Mouse (Mus musculus): ENCODE data around the gene 2810021J22Rik. TPM values are rescaled to one million over a fixed set of nuclear protein-coding genes. Genes with fewer than 3 reads are reported as not detected.

The 2810021J22Rik gene
- polyA plus RNA-seq (2015; fragmentation: Nextera tagmentation; extraction: Ambion mirVana): 8.7 and 8.9 TPM in 2 replicates

DNA sequence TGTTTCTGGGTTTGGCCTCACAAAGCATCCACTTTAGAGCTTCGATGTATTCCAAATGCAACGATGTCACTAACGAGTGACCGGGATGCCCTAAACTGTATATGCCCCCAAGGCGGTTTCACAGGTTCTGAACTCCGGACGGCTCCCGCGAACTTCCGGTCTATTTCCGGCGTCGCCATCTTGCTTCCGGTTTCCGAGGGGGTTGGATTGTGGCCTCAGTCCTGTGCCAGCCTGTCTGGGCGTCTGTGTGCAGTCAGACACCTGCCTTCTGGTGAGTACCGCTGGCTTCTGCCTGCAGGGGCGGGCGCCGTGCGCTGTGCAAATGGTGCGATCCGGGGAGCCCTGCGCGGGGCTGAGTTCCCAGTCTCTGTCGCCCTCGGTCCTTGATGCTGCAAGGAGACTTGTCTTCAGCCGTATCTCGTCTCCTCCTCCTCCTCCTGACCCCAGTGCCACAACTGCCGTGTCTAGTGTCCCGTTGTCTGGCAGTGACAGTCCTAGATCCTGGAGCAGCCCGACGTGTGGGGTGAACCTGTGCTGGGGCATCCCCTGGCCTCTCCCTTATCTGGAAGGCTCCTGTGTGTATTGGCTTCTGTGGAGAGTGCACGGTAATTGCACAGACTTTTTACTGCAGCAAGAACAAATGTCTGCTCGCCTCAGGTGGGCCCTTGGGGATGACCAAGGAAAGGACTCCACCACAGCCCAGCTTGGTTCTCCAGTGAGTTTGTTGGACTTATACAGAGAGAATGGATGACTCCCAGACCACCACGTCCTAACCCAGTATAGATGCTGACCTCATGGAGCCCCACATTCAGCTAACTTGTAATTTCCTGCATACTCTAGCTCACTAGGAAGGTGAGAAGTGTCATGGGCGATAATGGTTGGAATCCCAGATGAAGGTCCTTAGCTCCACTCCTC lies at the start of gene 2810021J22Rik:
TSS of gene 2810021J22Rik (plus strand) at position 178 of the 915 bp plus-strand sequence.

DNA sequence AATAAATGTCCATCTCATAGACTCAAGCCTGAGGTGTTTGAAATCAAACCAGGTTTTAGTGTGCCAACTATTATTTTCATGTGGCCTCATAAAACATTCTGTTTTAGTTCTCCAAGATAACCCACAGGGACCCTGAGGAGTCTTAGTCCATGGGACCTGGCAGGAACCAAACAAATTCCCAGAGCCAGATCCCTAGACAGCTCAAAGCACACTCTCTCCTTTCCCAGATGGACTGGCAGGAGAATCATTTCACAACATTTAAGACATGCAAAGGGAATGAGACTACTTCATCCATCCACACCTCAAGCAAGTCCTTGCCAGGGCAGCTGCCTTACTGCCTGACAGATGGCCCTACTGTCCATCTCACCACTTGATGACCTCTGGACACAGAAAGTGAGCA lies 38.1 kb upstream of the 2810021J22Rik start, which contains the start of gene Olfr312:
TSS of gene Olfr312 (plus strand) at position 301 of the 400 bp plus-strand sequence.

DNA sequence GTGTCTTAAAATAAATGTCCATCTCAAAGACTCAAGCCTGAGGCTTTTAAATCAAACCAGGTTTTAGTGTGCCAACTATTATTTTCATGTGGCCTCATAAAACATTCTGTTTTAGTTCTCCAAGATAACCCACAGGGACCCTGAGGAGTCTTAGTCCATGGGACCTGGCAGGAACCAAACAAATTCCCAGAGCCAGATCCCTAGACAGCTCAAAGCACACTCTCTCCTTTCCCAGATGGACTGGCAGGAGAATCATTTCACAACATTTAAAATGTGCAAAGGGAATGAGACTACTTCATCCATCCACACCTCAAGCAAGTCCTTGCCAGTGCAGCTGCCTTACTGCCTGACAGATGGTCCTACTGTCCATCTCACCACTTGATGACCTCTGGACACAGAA lies 28.1 kb upstream of the 2810021J22Rik start, which contains the start of gene Olfr311:
TSS of gene Olfr311 (plus strand) at position 301 of the 400 bp plus-strand sequence.

DNA sequence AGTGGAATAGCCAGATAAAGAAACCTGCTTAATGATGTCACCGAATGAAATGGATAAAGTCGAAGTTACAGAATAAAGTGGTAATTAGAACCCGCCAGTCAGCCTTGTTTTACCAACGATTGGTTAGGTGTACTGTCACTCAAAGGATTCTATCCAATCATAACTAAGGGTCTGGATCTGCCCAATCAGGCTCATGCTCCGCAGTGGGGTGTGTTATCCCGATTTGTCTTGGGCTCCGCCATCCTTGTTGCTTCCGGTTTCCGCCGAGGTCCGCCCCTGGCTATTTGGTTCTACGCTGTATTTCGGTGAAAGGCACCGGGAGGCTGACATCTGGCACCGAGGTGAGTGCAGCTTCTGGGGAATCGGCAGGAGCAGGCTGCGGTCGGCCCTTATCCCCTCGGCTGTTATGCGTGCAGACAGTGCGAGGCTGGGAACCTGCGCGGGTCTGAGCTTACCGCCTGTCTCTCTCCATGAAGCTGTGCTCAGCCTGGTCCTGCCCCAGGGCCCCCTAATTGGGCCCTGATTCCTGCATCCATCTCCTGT lies 20.0 kb upstream of the 2810021J22Rik start, which contains the start of gene Gm12258:
TSS of gene Gm12258 (plus strand) at position 240 of the 543 bp plus-strand sequence.

DNA sequence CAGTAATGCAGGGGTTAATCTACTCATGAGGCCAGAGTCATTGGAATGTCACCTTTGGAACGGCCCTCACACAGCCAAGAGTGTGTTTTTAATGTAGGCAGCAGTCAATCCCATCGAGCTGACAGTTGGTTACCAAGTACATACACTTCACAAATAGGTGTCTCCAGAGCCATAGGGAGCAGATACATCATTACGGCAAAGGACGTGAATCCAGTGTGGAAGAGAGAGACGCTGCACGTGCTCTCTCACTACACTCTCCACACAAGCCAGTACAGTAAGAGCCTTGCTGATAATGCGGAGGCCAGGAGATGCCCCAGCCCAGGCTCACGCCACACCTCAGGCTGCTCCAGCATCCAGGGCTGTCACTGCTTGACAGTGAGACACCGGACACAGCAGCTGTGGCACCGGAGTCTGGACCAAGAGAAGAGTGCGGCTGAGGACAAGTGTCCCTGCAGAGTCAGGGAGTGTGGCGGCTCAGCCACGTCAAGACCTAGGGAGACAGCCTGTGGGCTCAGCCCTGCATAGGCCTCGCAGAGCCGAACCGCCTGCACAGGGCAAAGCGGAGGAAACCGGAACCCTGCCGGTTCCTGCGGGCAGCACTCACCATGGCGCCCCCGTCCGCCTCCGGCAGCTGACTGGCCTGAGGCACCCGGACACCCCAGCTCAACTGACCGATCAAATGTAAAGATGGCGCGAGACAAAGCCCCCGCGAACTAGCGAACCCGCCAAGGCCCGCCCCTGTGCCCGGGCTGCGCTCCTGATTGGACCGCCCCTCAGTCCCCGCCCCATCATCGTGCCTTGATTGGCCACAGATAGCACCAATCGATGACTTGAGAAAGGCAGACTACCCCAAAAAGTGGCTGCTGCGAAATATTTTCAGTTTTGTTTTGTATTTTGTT lies 36.7 kb downstream of the 2810021J22Rik start, which contains the start of gene Zfp39:
TSS of gene Zfp39 (minus strand) at position 715 of the 899 bp plus-strand sequence.

DNA sequence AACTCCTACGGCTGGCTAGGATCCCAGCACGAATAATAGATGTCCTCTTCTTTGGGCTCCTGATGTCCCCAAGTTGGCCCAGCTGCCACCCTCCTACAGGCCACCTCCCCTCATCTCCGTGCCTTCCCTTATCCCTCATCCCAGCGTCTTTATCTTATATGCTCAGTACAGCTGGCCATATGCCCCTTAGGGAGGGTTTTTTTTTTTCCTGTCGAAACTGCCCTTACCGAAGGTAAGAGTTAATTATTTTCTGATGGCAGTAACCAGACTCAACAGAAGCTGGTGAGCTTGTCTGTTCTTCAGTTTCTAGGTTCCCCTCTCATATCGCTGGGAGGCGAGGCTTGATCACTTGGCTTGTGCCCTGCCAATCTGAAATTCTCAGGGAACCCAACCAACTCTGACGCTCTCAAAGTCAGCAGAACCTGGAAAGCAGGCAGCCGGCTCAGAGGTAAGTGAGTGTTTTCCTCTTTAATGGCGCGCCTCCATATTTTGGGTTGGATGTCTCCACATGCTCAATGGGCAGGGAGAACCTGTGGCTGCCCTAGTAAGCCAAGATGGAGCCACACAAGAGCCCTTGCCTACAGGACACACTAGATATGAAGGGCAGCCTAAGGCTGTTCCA lies 50.8 kb downstream of the 2810021J22Rik start, which contains the start of gene Btnl10:
TSS of gene Btnl10 (plus strand) at position 164 of the 622 bp plus-strand sequence.

Other genes with a start within 250 kb of the 2810021J22Rik start
- not detected in 2 replicates for gene Olfr323, start 236.7 kb upstream of the 2810021J22Rik start, polyA plus RNA-seq (2015; fragmentation: Nextera tagmentation; extraction: Ambion mirVana)
- gene Trim58, start 226.8 kb upstream of the 2810021J22Rik start, polyA plus RNA-seq (2015; fragmentation: Nextera tagmentation; extraction: Ambion mirVana): 0.46 and 0.47 TPM in 2 replicates
- gene Olfr322, start 208.4 kb upstream of the 2810021J22Rik start, polyA plus RNA-seq (2015; fragmentation: Nextera tagmentation; extraction: Ambion mirVana): not detected in 2 replicates
- not detected in 2 replicates for gene Olfr320, start 186.1 kb upstream of the 2810021J22Rik start, polyA plus RNA-seq (2015; fragmentation: Nextera tagmentation; extraction: Ambion mirVana)
- not detected in 2 replicates for gene Olfr319, start 168.1 kb upstream of the 2810021J22Rik start, polyA plus RNA-seq (2015; fragmentation: Nextera tagmentation; extraction: Ambion mirVana)
- gene Olfr318, start 143.2 kb upstream of the 2810021J22Rik start, polyA plus RNA-seq (2015; fragmentation: Nextera tagmentation; extraction: Ambion mirVana): not detected in 2 replicates
- gene Olfr317, start 128.0 kb upstream of the 2810021J22Rik start, polyA plus RNA-seq (2015; fragmentation: Nextera tagmentation; extraction: Ambion mirVana): not detected in 2 replicates
- not detected in 2 replicates for gene Olfr316, start 114.5 kb upstream of the 2810021J22Rik start, polyA plus RNA-seq (2015; fragmentation: Nextera tagmentation; extraction: Ambion mirVana)
- gene Olfr315, start 94.0 kb upstream of the 2810021J22Rik start, polyA plus RNA-seq (2015; fragmentation: Nextera tagmentation; extraction: Ambion mirVana): not detected in 2 replicates
- gene Olfr314, start 84.3 kb upstream of the 2810021J22Rik start, polyA plus RNA-seq (2015; fragmentation: Nextera tagmentation; extraction: Ambion mirVana): not detected in 2 replicates
- 15.4 and 16.6 TPM in 2 replicates for gene Fam183b, start 65.3 kb upstream of the 2810021J22Rik start, polyA plus RNA-seq (2015; fragmentation: Nextera tagmentation; extraction: Ambion mirVana)
- not detected in 2 replicates for gene Olfr313, start 52.2 kb upstream of the 2810021J22Rik start, polyA plus RNA-seq (2015; fragmentation: Nextera tagmentation; extraction: Ambion mirVana)
- not detected in 2 replicates for gene Olfr312, start 38.0 kb upstream of the 2810021J22Rik start, polyA plus RNA-seq (2015; fragmentation: Nextera tagmentation; extraction: Ambion mirVana)
- gene Olfr311, start 28.0 kb upstream of the 2810021J22Rik start, polyA plus RNA-seq (2015; fragmentation: Nextera tagmentation; extraction: Ambion mirVana): not detected in 2 replicates
- gene Gm12258, start 20.1 kb upstream of the 2810021J22Rik start, polyA plus RNA-seq (2015; fragmentation: Nextera tagmentation; extraction: Ambion mirVana): 10.6 and 13.8 TPM in 2 replicates
- 4.1 and 5.5 TPM in 2 replicates for gene Zfp39, start 37.0 kb downstream of the 2810021J22Rik start, polyA plus RNA-seq (2015; fragmentation: Nextera tagmentation; extraction: Ambion mirVana)
- not detected in 2 replicates for gene Btnl10, start 50.7 kb downstream of the 2810021J22Rik start, polyA plus RNA-seq (2015; fragmentation: Nextera tagmentation; extraction: Ambion mirVana)
- 689 and 707 TPM in 2 replicates for gene Rnf187, start 71.7 kb downstream of the 2810021J22Rik start, polyA plus RNA-seq (2015; fragmentation: Nextera tagmentation; extraction: Ambion mirVana)
- 79.4 and 87.2 TPM in 2 replicates for gene Hist3h2ba, start 81.7 kb downstream of the 2810021J22Rik start, polyA plus RNA-seq (2015; fragmentation: Nextera tagmentation; extraction: Ambion mirVana)
- gene Hist3h2a, start 87.5 kb downstream of the 2810021J22Rik start, polyA plus RNA-seq (2015; fragmentation: Nextera tagmentation; extraction: Ambion mirVana): 40.8 and 43.4 TPM in 2 replicates
- 0.48 and 0.62 TPM in 2 replicates for gene Trim17, start 87.5 kb downstream of the 2810021J22Rik start, polyA plus RNA-seq (2015; fragmentation: Nextera tagmentation; extraction: Ambion mirVana)
- 16.3 and 17.6 TPM in 2 replicates for gene Trim11, start 110.9 kb downstream of the 2810021J22Rik start, polyA plus RNA-seq (2015; fragmentation: Nextera tagmentation; extraction: Ambion mirVana)

Measured in neural tube, postnatal 0 days (tissue).